Mouse (Mus musculus) liver, adult 2 months (tissue): ENCODE data around the gene Mitf. TPM values are rescaled to one million over a fixed set of nuclear protein-coding genes. Genes with fewer than 3 reads are reported as not detected.

Source experiments
- DNase-seq: peaks from one replicate; pipeline ENCODE4 v3.0.0-alpha.2; 2011; ENCODE audit warnings: low read depth, low spot score; ENCODE audit errors: extremely low read depth
- H3K27ac ChIP-seq: fragments of 200-500 bp; replicated peaks from 2 replicates; pipeline ENCODE4 v1.5.1; 2012; ENCODE audit warnings: low read depth, mild to moderate bottlenecking, control low read depth, inconsistent platforms, low read length; ENCODE audit not compliant: insufficient read depth
- H3K27me3 ChIP-seq: fragments of 200-500 bp; 2 replicates; pipeline ENCODE4 v1.6.1; 2012; ENCODE audit warnings: mild to moderate bottlenecking, moderate library complexity, low read length, inconsistent platforms; ENCODE audit not compliant: control insufficient read depth, insufficient read depth
- H3K36me3 ChIP-seq: fragments of 200-500 bp; 2 replicates; pipeline ENCODE4 v1.6.1; 2012; ENCODE audit warnings: low read length, inconsistent platforms; ENCODE audit not compliant: control insufficient read depth, insufficient read depth
- H3K4me1 ChIP-seq: fragments of 200-500 bp; 2 replicates; pipeline ENCODE4 v1.6.1; 2011; ENCODE audit warnings: low read length; ENCODE audit not compliant: control insufficient read depth, insufficient read depth
- H3K4me3 ChIP-seq: fragments of 200-500 bp; 2 replicates; pipeline ENCODE4 v1.5.1; 2011; ENCODE audit warnings: low read depth, mild to moderate bottlenecking, control low read depth, low read length, moderate library complexity; ENCODE audit not compliant: insufficient read depth
- H3K79me2 ChIP-seq: fragments of 200-500 bp; 2 replicates; pipeline ENCODE4 v1.6.1; 2012; ENCODE audit warnings: inconsistent platforms, mild to moderate bottlenecking, low read length, moderate library complexity; ENCODE audit not compliant: control insufficient read depth, insufficient read depth
- H3K9ac ChIP-seq: fragments of 200-500 bp; 2 replicates; pipeline ENCODE4 v1.6.1; 2012; ENCODE audit warnings: low read depth, mild to moderate bottlenecking, control low read depth, inconsistent platforms, low read length
- CTCF ChIP-seq: fragments of 200-500 bp; IDR thresholded peaks from 2 replicates; pipeline ENCODE4 v1.5.1; 2011; ENCODE audit warnings: low read depth, low read length, control low read depth
- POLR2A ChIP-seq: fragments of 200-500 bp; IDR thresholded peaks from 2 replicates; pipeline ENCODE4 v1.6.1; 2011; ENCODE audit warnings: low read length, control low read depth; ENCODE audit not compliant: insufficient read depth; ENCODE audit errors: extremely low read depth
- WGBS: fragments of 180-500 bp; shearing (Covaris S2); methylation state at CpG from one replicate; pipeline ENCODE4 v1.1.7; 2018; 5-methylcytosine and 5-hydroxymethylcytosine counted together
- polyA plus RNA-seq: library from polyadenylated mRNA; depleted of rRNA; stranded (reverse); fragments of >200 nt; gene quantifications from 2 replicates; pipeline ENCODE4 v1.2.3, GENCODE M21; 2012
- total RNA-seq: library from RNA; depleted of rRNA; stranded (reverse); fragments of >200 nt; gene quantifications from 2 replicates; pipeline ENCODE4 v1.2.3, GENCODE M21; 2014

The Mitf gene
- total and polyA plus RNA-seq, 2 experiments = 1.5 to 2.1 TPM

DNA sequence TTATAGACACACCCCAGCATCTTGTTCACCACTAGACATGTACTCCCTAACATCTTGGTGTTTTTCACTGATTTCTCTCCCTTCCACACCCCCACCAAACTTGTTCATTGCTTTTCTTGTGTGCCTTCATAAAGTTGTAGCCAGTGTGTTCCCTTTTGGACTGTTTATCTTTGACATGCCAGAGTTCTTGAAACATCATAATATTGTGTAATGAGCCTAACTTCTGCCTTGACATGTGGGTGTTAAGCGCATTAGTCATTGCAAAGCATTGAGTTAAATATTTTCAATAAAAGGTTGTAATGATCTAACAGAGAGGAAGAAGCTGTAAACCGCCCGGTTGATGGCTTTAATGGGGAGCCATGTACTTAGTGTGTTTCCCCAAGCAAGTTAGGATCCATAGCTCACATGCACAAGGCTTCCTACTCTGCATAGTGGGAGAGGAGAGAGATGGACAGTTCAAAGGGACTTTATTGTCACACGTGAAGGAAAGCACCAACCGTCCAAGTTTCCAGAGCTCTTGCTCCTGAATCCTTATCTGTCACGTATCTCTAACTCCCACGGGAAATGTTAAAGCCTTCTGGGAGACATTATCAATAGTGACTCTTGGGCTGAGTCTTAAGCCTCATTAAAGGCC, 19.9 kb downstream of the Mitf start:
- Histone ChIP-seq H3K4me1 (no peaks in the 10 kb centered on the region), H3K27ac (no peak overlapping the region), H3K79me2 (no peaks in the 10 kb centered on the region), H3K36me3 (no peaks in the 10 kb centered on the region), H3K9ac (no peak overlapping the region), H3K27me3 (no peaks in the 10 kb centered on the region), H3K4me3 (no peak overlapping the region)
- WGBS = 67% methylated on average over 7 of the region's 7 CpGs
- DNase-seq = peak; percentile 51
- no peak for TF ChIP-seq POLR2A
- no peak for TF ChIP-seq CTCF

DNA sequence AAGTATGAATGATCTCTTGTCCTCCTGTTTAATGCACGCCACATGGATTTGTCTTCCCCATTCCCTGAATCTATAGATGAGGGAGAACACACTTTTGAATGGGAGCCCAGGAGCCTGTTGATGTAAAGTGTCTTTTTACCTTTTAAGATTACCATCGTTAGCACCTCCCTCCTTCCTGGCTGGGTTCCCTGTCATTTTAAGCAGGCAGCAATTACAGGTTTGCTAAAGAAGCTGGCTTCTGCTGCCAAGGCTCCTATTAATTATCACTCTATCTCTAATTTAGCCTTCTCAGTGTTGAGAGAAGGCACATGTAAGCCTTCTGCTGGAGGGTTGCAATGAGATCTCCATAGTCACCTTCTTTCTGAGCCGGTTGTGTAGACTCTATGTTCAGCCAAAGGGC, 21.2 kb downstream of the Mitf start:
- H3K79me2 ChIP-seq = no peaks in the 10 kb centered on the region
- H3K27me3 ChIP-seq = no peaks in the 10 kb centered on the region
- WGBS = 82% methylated on average over 3 of the region's 3 CpGs
- no peak overlapping the region for H3K27ac ChIP-seq
- no peak for DNase-seq
- H3K4me1 ChIP-seq = no peaks in the 10 kb centered on the region
- TF ChIP-seq POLR2A (no peak), CTCF (no peak)
- H3K9ac ChIP-seq = no peak overlapping the region
- H3K4me3 ChIP-seq = no peak overlapping the region
- H3K36me3 ChIP-seq = no peaks in the 10 kb centered on the region

DNA sequence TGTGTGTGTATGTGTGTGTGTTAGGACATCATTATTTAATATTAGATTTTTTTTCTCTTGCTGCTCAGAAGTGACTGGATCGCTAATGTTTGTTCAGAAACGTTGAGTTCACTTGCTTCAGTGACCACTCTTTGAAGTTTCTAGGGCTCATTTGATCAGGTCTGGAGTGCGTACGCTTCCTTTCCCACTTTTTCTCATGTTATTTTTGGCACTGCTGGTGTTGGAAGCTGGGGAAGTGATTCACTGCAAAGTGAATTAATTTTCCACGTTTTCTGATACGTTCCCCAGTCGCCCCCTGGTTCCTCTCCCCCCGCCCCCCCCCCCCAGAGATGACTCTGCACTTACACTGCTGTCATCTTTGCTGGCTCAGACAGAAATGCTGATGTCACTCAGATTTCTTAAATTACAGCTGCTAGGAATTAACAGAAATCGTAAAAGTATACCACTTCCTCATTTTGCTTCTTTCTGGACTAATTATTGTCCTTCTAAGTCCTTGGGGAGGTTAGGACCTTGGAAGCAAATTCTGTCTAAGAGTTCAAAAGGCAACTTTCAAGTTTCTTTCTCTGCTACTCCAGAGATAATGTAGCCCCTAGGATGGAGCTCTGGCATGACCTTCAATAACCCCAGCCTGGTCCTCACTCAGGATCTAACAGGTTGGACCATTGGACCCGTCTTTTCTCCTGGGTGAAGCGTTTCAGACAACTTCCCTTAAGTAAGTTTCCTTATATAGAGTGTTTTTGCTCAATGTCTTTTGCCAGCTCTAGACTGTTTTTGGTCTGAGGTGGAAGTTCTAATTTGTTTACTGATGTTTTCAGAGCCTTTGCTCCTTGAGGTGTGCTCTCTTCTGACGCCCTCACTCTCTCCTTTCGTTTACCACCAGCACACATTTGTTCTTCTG, 22.2 kb downstream of the Mitf start:
- TF ChIP-seq CTCF (no peak), POLR2A (no peak)
- Histone ChIP-seq H3K36me3 (no peaks in the 10 kb centered on the region), H3K9ac (no peak overlapping the region), H3K4me1 (no peaks in the 10 kb centered on the region), H3K27me3 (no peaks in the 10 kb centered on the region), H3K79me2 (no peaks in the 10 kb centered on the region), H3K4me3 (no peak overlapping the region), H3K27ac (peak overlapping the region; percentile 69)
- WGBS = 64% methylated on average over 13 of the region's 13 CpGs
- DNase-seq = peak; percentile 19

DNA sequence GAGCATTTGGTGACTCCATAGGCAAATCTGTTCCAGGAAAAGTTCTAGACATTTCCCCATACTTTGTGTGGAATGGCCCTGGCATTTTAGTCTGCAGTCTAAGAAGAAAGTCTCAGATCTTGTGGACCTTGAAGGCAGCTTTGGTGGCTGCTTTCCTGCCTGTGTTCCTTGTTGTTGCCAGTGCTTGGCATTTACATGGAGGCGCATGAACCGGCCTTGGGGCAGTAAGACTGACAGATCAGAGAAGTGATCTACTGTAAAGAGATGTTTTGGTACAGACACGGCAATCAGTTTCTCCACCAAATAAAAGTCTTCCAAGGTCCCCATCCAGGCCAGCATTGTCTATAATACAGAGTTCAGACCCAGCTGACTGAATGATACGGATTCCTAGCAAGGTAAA, 25.6 kb downstream of the Mitf start:
- Histone ChIP-seq H3K9ac (no peak overlapping the region), H3K27ac (no peak overlapping the region), H3K79me2 (no peaks in the 10 kb centered on the region), H3K27me3 (no peaks in the 10 kb centered on the region), H3K36me3 (no peaks in the 10 kb centered on the region), H3K4me3 (no peak overlapping the region), H3K4me1 (no peaks in the 10 kb centered on the region)
- TF ChIP-seq CTCF (no peak), POLR2A (no peak)
- DNase-seq = no peak
- over 99% methylated on average over 4 of the region's 4 CpGs for WGBS

DNA sequence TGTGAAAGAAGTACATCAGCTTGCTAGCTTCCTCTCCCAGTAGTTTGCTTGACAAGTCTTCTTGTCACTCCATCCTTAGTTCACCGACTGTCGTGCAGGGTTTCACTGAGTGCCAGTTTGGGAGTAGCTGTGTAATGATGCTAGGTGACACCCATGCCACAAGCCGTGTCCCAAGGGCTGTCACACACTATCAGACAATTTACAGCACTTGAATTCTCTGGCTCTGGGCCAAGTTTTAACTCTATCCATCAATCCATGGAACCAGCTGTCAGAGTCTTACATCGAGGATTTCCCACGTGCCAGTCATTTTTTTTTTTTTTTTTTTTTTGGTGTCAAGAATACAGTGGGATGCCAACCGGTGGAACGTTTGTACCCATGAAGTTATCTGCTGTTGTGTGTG, 29.3 kb downstream of the Mitf start:
- Histone ChIP-seq H3K79me2 (no peaks in the 10 kb centered on the region), H3K9ac (no peak overlapping the region), H3K4me3 (no peak overlapping the region), H3K27ac (no peak overlapping the region), H3K4me1 (no peaks in the 10 kb centered on the region), H3K27me3 (no peaks in the 10 kb centered on the region), H3K36me3 (no peaks in the 10 kb centered on the region)
- TF ChIP-seq POLR2A (no peak), CTCF (no peak)
- no peak for DNase-seq
- WGBS = 83% methylated on average over 7 of the region's 7 CpGs

DNA sequence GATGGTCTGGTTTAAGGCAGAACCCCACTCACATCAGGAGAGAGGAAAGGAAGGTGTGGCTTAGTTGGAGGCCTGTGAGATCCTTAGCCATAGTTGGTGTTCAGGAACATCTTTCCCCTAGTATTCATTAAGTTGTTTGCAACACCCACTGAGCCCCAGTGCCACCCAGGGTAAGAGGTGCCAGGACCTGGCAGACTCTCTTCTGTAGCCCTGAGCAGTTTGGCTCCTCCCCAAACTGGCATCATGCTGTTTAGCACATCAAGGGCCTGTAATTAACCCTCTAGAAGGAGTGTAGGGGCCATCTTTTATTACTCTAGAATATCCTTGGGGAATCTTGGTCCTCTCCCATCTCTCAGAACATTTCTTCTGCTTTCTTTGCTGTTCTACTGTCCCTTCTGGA, 30.9 kb downstream of the Mitf start:
- Histone ChIP-seq H3K4me3 (no peak overlapping the region), H3K27ac (no peak overlapping the region), H3K27me3 (no peaks in the 10 kb centered on the region), H3K36me3 (no peaks in the 10 kb centered on the region), H3K4me1 (no peaks in the 10 kb centered on the region), H3K79me2 (no peaks in the 10 kb centered on the region), H3K9ac (no peak overlapping the region)
- TF ChIP-seq CTCF (no peak), POLR2A (no peak)
- no peak for DNase-seq
